Mouse (Mus musculus) kidney, postnatal 25 days (tissue): ENCODE measurements around the gene Tpcn2.

Experiments
- DNase-seq, 2 experiments: peaks; one replicate each; pipeline ENCODE4 v3.0.0; 2021; ENCODE audit warnings: mixed read lengths in 2 of 2

Gene Tpcn2

DNA sequence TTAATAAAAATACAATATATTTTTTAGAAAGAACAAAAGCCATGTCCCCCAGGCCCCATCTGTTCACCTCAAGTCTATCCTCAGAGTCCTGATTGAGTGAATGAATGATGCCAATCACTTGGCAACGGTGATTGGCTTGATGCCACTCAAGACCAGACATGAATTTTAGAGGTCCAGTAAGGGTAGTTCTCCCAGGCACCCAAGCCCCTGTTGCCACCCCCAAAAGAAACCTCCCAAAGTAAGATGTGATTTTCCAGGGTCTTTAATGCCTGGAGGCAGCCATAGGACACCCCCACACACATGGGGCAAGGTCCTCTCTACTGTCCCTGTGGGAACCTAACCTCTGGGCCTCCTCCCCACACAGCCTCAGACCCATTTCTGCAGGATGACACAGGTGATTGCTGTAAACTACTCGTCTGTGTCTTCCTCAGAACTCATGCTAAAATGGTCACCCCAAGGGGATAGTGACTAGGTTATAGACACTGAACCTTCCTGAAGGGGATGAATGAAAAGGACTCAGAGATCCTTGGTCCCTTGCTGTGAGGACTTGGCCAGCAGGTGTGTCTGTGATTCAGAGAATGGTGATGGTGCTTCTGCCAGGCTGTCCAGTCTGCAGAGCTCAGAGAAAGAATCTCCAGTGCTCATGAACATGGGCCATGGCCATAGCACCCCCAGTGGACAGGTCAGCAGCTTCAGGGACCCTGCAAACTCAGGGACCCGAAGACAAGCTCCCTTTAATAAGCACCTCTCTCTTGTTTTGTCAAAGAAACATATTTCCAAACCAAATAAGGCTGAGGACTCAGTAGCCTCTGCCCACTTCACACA lies 15.1 kb upstream of the Tpcn2 start:
- peak in 1 of 2 experiments; percentile 24 for DNase-seq

- DNase-seq: peak in 1 of 2 experiments; percentile 28
These were observed 10.0 kb upstream of the Tpcn2 start for GRCm38 (mm10) chr7:145293859-145294258.

DNA sequence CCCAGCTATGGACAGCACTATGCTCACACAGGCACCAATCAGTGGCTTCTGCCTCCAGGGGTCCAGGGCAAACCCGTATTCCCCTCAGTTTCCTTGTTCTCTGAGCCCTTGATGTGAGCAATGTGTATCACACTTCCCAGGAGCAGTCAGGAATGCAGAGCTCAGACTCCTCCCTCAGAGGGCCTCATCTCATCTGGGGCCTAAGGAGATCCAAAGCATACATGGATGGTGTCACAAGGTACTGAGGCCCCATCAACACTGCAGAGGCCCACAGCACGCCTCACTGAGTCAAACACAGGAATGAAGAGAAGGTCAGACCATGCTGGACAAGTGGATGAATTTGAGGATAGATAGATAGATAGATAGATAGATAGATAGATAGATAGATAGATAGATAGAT lies 8.9 kb upstream of the Tpcn2 start:
- no peak for DNase-seq

DNA sequence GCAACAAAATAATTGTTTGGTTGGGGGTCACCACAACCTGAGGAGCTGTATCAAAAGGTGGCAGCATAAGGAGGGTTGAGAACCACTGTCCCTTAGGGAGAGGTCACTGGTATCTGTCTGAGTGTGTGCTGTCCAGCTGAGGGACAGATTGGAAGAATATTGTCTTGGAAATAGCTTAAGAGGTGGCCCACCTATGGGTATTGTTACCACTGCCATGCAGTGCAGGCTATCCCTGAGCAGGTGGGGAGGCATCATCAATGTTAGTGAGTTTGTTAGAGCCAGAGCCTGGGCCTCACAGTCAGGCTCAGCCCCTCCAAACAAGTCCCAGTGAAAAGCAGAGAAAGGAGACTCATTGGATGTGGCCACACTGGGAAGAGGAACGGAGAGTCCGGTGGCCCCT lies 8.0 kb upstream of the Tpcn2 start:
- DNase-seq: no peak

GRCm38 (mm10) chr7:145289302-145289701 lies 5.5 kb upstream of the Tpcn2 start:
- peak in 1 of 2 experiments; percentile 8 for DNase-seq

GRCm38 (mm10) chr7:145287410-145287809 lies 3.6 kb upstream of the Tpcn2 start:
- no peak for DNase-seq

DNA sequence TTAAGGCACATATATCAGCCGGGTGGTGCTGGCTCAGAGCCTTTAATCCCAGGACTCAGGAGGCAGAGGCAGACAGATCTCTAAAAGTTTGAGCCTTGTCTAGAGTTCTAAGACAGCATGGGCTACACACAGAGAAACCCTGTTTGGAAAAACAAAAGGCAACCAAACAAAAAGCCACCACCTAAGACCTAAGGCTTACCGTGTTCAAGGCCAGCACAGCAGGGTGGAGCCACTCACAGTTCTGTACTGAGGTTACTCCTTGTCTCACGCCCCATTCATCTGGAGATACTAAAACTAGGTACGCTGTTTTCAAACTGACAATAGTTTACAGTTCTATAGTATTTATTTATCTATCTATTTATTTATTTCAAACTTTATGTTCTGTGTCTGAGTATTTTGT lies 1.7 kb upstream of the Tpcn2 start:
- no peak for DNase-seq

DNA sequence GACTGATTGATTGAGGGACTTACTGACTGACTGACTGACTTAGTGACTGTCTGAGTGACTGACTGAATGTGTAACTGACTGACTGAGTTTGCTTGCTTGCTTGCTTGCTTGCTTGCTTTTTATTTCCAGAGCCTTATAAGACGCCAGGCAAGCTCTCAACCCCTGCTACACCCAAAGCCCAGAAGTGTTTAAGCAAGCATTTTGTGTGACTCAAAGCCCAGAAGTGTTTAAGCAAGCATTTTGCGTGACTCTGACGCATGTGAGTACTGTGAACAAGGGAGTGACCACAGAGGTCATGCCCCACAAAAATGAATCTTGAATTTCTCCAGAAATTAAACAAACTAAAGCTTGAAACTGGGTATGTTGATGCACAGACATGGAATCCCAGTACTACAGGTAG lies 482 bp upstream of the Tpcn2 start:
- no peak for DNase-seq

- DNase-seq: no peak
These were observed 770 bp downstream of the Tpcn2 start for GRCm38 (mm10) chr7:145283041-145283440.

- DNase-seq: no peak
These were observed 2.4 kb downstream of the Tpcn2 start for GRCm38 (mm10) chr7:145281396-145281795.

DNA sequence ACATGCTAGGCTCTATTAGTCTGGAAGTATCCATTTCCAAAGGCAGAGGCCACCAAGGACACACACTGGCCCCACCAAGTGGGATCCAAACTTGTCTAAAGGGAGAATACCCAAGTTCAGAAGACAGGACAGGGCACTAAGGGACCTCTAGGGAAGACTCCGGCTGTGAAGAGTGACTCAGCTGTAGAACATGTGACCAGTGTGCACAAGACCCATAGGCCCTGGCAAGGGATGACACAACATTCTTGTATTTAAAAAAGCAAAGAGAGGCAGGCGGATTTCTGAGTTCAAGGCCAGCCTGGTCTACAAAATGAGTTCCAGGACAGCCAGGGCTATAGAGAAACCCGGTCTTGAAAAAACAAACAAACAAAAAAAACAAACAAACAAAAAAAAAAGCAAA lies 8.3 kb downstream of the Tpcn2 start:
- no peak for DNase-seq

DNA sequence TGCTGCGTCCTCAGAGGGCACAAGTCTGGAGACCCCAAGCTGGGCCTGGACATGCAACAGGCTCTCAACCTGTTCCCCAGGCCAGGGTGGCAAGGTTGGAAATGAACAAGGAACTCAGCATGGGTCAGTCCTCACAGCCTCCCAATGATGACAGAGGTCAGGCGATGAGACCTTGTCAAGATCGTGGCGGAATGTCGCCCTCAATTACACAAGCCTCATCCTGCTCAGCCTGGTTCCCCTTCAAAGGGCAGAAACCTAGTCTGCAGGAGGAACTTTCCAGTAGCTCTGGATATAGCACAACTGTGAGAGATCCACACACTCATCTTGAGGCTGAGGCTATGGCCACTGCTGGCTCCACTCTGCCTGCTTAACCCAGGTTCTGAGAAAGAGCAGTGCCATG lies 12.9 kb downstream of the Tpcn2 start:
- no peak for DNase-seq

DNA sequence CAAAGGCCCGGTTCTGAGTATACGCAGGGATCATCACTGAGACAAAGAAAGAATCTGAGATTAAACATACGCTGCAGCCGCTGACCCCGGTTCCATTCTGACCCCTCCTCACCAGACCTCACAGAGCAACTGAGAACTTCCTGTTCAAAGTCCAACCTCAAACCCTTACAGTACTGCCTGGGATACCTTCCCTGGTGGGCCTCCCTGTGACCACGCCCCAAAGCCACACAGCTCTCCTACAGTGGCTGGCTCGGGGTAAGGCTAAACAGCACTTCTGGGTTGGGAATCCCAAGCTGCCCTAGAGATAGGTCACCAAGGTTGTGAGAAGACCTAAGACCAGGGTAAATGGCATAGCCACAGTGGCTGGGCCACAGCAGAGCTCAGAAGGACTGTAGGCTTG lies 14.9 kb downstream of the Tpcn2 start:
- DNase-seq: no peak

GRCm38 (mm10) chr7:145266011-145266410 lies 17.8 kb downstream of the Tpcn2 start:
- peak; percentile 22 to 60 for DNase-seq

DNA sequence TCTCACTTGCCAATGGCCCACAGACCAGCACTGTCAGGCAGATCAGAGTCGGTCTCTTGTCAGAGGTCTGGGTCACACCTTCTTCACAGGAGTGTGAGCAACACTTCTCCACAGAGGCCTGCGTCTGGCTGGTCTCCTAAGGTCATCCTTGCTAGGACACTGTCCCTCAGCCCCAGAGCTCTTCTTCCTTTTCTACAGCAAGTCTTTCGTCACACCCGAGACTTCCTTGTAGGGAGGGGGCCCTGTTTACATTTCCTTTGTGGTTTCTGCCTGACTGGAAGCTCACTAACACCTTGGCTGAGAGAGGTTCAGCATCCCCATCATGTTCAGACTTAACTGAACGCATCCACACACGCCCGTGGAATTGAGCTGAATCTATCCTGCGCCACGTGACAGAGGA lies 19.6 kb downstream of the Tpcn2 start:
- no peak for DNase-seq

GRCm38 (mm10) chr7:145256092-145256491 lies 27.7 kb downstream of the Tpcn2 start:
- DNase-seq: no peak

DNA sequence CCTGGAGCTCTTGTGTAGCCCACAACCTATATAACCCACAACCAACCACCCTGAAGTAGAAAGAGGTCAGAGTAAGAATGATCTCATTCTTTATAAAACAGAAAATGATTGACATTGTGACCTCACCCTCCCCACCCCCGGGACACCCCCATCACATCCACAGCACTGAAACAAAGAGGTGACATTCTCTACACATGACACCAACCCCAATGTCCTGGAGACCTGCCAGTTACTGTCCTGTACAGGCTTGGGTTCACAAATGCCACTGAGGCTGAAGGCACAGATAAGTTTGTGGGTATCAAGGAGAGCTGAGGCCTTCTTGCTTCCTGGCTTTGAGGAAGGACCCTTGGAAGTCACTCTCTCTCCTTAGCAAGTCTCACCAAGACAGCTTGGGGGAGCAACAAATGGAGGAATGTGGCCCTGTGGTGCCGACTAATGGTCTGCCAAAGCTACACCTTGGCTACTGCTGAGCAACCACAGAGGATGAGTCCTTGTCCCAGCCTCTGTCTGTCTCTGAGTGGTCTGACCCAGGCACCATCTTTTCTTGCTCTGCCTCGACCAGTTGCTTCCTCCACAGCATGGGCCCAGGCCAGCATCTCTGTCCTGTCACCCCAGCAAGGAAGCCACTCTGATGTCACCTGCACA lies 29.7 kb downstream of the Tpcn2 start:
- no peak for DNase-seq

- DNase-seq: peak; percentile 80 to 90
These were observed 30.9 kb downstream of the Tpcn2 start for GRCm38 (mm10) chr7:145252715-145253476.

GRCm38 (mm10) chr7:145250225-145250624 lies 33.6 kb downstream of the Tpcn2 start:
- DNase-seq: no peak

- no peak for DNase-seq
These were observed 34.9 kb downstream of the Tpcn2 start for GRCm38 (mm10) chr7:145248911-145249310.

GRCm38 (mm10) chr7:145242851-145243712 lies 40.7 kb downstream of the Tpcn2 start:
- DNase-seq: peak; percentile 89 to 93

DNA sequence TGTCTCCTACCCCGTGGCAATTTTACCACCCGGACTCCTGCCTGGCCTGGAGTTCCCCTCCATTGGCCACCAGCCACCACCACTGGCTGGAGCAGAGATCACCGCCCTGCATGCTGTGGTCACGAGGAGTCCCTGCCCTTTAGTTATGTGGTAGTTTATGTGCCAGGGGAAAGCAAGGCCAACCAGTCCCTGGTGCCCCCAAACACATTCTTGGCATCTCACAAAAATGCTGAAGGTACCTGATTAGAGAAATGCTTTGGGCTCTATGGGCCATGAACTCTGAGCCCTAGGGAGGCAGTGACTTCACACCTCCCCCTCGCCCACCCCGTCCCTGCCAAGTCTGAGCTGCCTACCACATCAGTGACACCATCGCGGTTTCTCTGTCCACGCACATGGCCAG lies 41.8 kb downstream of the Tpcn2 start:
- peak; percentile 91 to 96 for DNase-seq

DNA sequence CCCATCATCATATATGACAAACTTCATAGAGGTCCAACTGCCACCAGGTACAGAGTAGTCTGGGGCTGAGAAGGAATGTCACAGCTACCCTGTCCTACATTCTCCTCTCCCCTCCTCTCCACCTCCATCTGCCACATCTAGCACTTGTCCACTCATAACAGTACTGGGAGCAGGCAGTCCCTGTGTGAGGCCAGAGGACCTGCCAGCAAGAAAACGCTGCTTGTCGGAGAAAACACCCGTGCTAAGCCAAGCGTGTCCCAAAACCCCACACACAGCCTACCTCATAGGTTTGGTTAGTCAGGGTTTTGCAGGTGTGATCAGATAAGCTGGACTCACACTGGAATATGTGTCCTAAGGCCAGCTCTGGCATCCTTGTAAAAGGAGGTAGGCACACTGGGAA lies 42.9 kb downstream of the Tpcn2 start:
- DNase-seq: no peak
